Mouse (Mus musculus): ENCODE measurements around the gene Fam169b. TPM values are rescaled to one million over a fixed set of nuclear protein-coding genes. Genes with fewer than 3 reads are reported as not detected.

Gene Fam169b
- polyA plus RNA-seq, 1 experiment from 2014 or later = 0.16 TPM

DNA sequence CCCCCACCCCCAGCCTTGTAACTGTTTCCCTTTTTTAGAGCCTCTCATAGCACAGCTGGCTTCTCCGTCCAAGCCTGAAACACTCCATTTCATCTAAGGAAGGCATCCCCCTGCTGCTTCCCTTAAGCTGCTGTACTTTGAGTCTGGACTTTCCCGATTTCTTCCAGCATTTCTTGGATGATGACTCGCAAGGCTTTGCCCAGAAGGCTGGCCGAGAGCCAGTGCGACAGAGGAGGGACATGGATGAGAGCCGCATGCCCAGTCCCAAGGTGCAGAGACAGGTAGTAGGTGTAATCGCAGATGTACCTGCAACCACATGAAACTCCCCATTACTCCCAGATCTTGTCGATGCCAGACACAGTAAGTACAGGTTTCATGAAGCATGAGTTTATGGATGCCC lies 36.8 kb upstream of the Fam169b start:
- ATAC-seq = no peak
- no peak overlapping the region for H3K27ac ChIP-seq (ENCODE audit: low read length)
- H3K4me2 ChIP-seq (ENCODE audit: low read length) = no peak overlapping the region
- 76% methylated on average over 8 of the region's 8 CpGs for WGBS
- H3K4me3 ChIP-seq (ENCODE audit: low read depth, low read length) = no peak overlapping the region
- H3K36me3 ChIP-seq (ENCODE audit: control insufficient read depth, insufficient read depth, low read length) = no peaks in the 10 kb centered on the region
- no peaks in the 10 kb centered on the region for H3K27me3 ChIP-seq (ENCODE audit: control insufficient read depth, insufficient read depth, low read depth, low read length)
- H3K9me3 ChIP-seq (replicated peaks; ENCODE audit: control insufficient read depth, low read length, poor library complexity, severe bottlenecking) = no peaks in the 10 kb centered on the region
- H3K9ac ChIP-seq (ENCODE audit: low read depth, low read length) = no peak overlapping the region
- peaks cover 2% of the 10 kb centered on the region; the same call in 1 of the 2 replicates for H3K4me1 ChIP-seq (ENCODE audit: control insufficient read depth, insufficient read depth, low read length)

DNA sequence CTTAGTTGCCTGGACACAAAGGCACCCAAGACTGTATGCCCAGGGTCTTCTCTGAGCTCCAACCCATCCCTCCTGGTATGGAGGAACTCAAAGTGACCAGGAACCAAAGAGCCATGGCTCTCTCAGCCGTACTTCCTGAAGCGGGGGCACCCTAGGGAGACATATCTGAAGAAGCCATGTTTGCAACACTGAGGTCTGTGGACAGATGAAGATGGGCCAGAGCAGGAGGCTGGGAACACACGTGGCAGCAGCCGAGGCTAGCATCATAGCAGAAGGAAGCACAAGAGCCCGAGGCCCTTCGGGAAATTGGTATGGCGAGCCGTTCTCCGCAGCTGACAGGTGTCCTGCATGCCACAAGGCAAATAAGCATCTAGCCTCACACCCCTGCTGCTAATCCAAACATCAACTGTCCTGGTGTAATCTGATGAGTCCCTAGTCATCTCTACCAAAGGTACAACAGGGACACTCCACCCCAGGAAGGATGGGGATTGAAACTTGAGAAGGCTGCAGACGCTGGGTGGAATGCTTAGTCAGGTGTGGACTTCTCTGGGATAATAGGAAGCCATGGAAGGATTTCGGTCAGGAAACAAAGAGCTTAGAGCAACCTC lies 34.3 kb upstream of the Fam169b start:
- WGBS = 73% methylated on average over 11 of the region's 11 CpGs
- Histone ChIP-seq H3K9ac (ENCODE audit: low read depth, low read length) (no peak overlapping the region), H3K4me1 (ENCODE audit: control insufficient read depth, insufficient read depth, low read length) (no peaks in the 10 kb centered on the region), H3K27me3 (ENCODE audit: control insufficient read depth, insufficient read depth, low read depth, low read length) (no peaks in the 10 kb centered on the region), H3K4me3 (ENCODE audit: low read depth, low read length) (no peak overlapping the region), H3K9me3 (replicated peaks; ENCODE audit: control insufficient read depth, low read length, poor library complexity, severe bottlenecking) (no peaks in the 10 kb centered on the region), H3K36me3 (ENCODE audit: control insufficient read depth, insufficient read depth, low read length) (no peaks in the 10 kb centered on the region), H3K27ac (ENCODE audit: low read length) (no peak overlapping the region), H3K4me2 (ENCODE audit: low read length) (no peak overlapping the region)
- no peak for ATAC-seq

DNA sequence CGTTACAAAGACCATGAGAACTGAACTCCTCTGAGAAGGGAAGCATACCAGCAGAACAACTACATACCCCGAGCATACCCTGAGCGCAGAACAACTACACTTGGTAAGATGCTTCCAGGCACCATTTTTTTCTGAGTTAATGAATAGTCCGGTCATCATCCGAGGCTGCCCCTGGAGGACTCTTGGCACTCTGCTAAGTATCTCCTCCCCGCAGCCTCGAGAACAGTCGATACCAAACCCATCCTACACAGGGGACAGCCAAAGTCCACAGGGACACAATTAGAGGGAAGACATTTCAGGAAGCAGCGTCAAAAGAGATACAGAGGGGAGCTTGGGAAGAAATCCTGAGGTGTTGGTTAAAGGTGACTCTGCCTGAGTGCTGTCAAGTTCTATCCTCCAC lies 32.4 kb upstream of the Fam169b start:
- H3K9ac ChIP-seq (ENCODE audit: low read depth, low read length) = no peak overlapping the region
- no peaks in the 10 kb centered on the region for H3K4me1 ChIP-seq (ENCODE audit: control insufficient read depth, insufficient read depth, low read length)
- H3K4me2 ChIP-seq (ENCODE audit: low read length) = no peak overlapping the region
- 76% methylated on average over 9 of the region's 9 CpGs for WGBS
- ATAC-seq = no peak
- no peaks in the 10 kb centered on the region for H3K9me3 ChIP-seq (replicated peaks; ENCODE audit: control insufficient read depth, low read length, poor library complexity, severe bottlenecking)
- H3K27me3 ChIP-seq (ENCODE audit: control insufficient read depth, insufficient read depth, low read depth, low read length) = no peaks in the 10 kb centered on the region
- no peak overlapping the region for H3K27ac ChIP-seq (ENCODE audit: low read length)
- no peaks in the 10 kb centered on the region for H3K36me3 ChIP-seq (ENCODE audit: control insufficient read depth, insufficient read depth, low read length)
- H3K4me3 ChIP-seq (ENCODE audit: low read depth, low read length) = no peak overlapping the region

DNA sequence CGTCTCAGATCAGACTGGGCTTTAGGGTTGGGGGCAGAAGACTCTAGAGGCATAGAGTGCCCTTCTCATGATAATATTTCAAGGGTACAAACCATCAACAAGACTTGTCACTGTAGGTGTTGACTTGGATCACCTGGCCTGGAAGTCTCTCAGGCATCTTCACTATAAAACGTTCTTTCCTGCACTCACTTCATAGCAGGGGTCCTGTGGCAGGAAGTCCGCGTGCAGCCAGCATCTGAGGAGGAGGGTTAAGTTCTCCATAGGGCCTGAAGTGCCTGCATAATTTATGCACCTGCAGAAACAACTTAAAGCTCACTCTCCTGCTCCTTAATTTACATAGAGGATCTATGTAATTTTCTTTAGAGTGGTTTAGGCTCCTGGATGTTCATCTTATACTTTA lies 28.0 kb upstream of the Fam169b start:
- H3K9ac ChIP-seq (ENCODE audit: low read depth, low read length) = no peak overlapping the region
- H3K9me3 ChIP-seq (replicated peaks; ENCODE audit: control insufficient read depth, low read length, poor library complexity, severe bottlenecking) = no peaks in the 10 kb centered on the region
- H3K4me3 ChIP-seq (ENCODE audit: low read depth, low read length) = no peak overlapping the region
- H3K27me3 ChIP-seq (ENCODE audit: control insufficient read depth, insufficient read depth, low read depth, low read length) = no peaks in the 10 kb centered on the region
- H3K4me2 ChIP-seq (ENCODE audit: low read length) = no peak overlapping the region
- H3K27ac ChIP-seq (ENCODE audit: low read length) = no peak overlapping the region
- H3K36me3 ChIP-seq (ENCODE audit: control insufficient read depth, insufficient read depth, low read length) = no peaks in the 10 kb centered on the region
- H3K4me1 ChIP-seq (ENCODE audit: control insufficient read depth, insufficient read depth, low read length) = no peaks in the 10 kb centered on the region
- ATAC-seq = no peak
- 50% methylated on average over 4 of the region's 4 CpGs for WGBS

DNA sequence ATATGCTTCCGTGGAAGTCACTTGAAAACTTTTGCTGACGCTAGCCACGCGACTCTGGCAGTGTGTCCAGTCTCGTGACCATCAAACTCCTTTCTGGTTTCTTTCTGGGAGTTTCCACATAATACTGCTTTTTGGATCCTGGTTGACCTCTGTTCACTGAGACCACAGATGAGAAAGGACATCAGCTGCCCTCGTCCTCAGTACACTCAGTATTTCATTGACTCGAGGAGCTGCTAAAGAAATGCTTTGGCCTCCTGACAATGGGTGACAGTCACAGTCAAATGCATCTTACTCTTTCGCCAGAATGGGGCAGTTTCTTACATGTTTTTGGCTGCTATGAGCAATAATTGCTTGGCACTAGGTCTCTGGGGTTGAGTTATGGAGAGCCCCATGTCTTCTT lies 27.4 kb upstream of the Fam169b start:
- 80% methylated on average over 8 of the region's 8 CpGs for WGBS

DNA sequence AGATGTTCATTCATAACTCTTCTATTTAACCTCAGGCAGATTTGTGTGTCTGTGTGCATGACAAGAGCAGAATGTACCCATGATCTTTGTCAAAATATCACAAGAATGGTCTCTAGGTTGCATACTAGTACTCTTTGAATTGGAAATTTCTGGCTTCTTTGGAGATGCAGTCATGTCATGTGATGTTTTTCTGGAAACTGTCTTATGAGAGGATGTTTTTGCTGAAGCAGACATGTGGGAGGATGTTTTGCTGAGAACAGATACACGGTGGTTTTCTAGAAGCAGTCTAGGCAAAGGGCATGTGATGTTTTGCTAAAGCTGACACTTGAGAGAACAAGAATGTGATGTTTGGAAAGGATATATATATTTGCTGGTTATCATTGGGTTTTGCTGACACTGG lies 23.2 kb upstream of the Fam169b start:
- no peak overlapping the region for H3K4me2 ChIP-seq (ENCODE audit: low read length)
- H3K9me3 ChIP-seq (replicated peaks; ENCODE audit: control insufficient read depth, low read length, poor library complexity, severe bottlenecking) = no peaks in the 10 kb centered on the region
- H3K9ac ChIP-seq (ENCODE audit: low read depth, low read length) = no peak overlapping the region
- ATAC-seq = no peak
- WGBS = 88% methylated on average over 1 of the region's 1 CpGs
- H3K4me3 ChIP-seq (ENCODE audit: low read depth, low read length) = no peak overlapping the region
- no peaks in the 10 kb centered on the region for H3K27me3 ChIP-seq (ENCODE audit: control insufficient read depth, insufficient read depth, low read depth, low read length)
- H3K4me1 ChIP-seq (ENCODE audit: control insufficient read depth, insufficient read depth, low read length) = no peaks in the 10 kb centered on the region
- no peaks in the 10 kb centered on the region for H3K36me3 ChIP-seq (ENCODE audit: control insufficient read depth, insufficient read depth, low read length)
- no peak overlapping the region for H3K27ac ChIP-seq (ENCODE audit: low read length)

More for the DNA sequence above, 27.4 kb upstream of the Fam169b start:
- H3K36me3 ChIP-seq (ENCODE audit: control insufficient read depth, insufficient read depth, low read length) = no peaks in the 10 kb centered on the region
- H3K27ac ChIP-seq (ENCODE audit: low read length) = no peak overlapping the region
- H3K27me3 ChIP-seq (ENCODE audit: control insufficient read depth, insufficient read depth, low read depth, low read length) = no peaks in the 10 kb centered on the region
- ATAC-seq = no peak
- no peak overlapping the region for H3K9ac ChIP-seq (ENCODE audit: low read depth, low read length)
- no peak overlapping the region for H3K4me2 ChIP-seq (ENCODE audit: low read length)
- no peaks in the 10 kb centered on the region for H3K9me3 ChIP-seq (replicated peaks; ENCODE audit: control insufficient read depth, low read length, poor library complexity, severe bottlenecking)
- no peak overlapping the region for H3K4me3 ChIP-seq (ENCODE audit: low read depth, low read length)
- no peaks in the 10 kb centered on the region for H3K4me1 ChIP-seq (ENCODE audit: control insufficient read depth, insufficient read depth, low read length)

DNA sequence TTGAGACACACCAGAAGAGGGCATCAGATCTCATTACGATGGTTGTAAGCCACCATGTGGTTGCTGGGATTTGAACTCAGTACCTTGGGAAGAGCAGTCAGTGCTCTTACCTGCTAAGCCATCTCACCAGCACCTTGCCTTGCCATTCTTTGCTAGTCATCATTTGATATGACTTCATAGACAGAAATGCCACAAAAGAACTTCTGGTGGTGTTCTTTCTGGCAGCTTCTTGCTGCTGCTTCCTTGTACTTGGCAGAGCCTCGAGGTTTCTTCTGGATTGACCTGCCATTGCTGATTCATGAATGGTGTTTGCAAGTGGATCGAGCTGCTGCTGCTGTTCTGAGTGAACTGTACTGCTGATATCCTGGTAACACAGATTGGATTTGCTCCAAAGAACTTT lies 22.7 kb upstream of the Fam169b start:
- Histone ChIP-seq H3K4me1 (ENCODE audit: control insufficient read depth, insufficient read depth, low read length) (no peaks in the 10 kb centered on the region), H3K27ac (ENCODE audit: low read length) (no peak overlapping the region), H3K9ac (ENCODE audit: low read depth, low read length) (no peak overlapping the region), H3K9me3 (replicated peaks; ENCODE audit: control insufficient read depth, low read length, poor library complexity, severe bottlenecking) (no peaks in the 10 kb centered on the region), H3K27me3 (ENCODE audit: control insufficient read depth, insufficient read depth, low read depth, low read length) (no peaks in the 10 kb centered on the region), H3K4me3 (ENCODE audit: low read depth, low read length) (no peak overlapping the region), H3K4me2 (ENCODE audit: low read length) (no peak overlapping the region), H3K36me3 (ENCODE audit: control insufficient read depth, insufficient read depth, low read length) (no peaks in the 10 kb centered on the region)
- no peak for ATAC-seq
- 90% methylated on average over 3 of the region's 3 CpGs for WGBS

DNA sequence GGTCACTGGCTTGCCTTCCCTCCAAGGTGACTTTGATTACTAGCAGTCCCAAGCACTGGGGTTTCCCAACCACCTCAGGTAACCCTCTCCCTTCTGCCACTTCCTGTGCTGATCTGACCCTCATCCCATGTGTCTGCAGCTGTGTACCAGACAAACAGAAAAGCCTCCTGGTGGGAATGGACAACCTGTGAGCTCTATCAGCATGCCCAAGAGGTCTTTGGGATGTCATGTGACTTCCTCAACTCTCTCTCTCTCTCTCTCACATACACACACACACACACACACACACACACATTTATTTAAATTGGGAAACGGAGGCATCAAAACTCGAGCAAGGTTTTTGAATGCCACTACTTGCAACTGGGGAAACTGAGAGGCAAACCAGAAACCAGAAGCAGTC lies 15.9 kb upstream of the Fam169b start:
- H3K9me3 ChIP-seq (replicated peaks; ENCODE audit: control insufficient read depth, low read length, poor library complexity, severe bottlenecking) = no peaks in the 10 kb centered on the region
- 58% methylated on average over 2 of the region's 2 CpGs for WGBS
- no peaks in the 10 kb centered on the region for H3K27me3 ChIP-seq (ENCODE audit: control insufficient read depth, insufficient read depth, low read depth, low read length)
- ATAC-seq = no peak
- no peaks in the 10 kb centered on the region for H3K36me3 ChIP-seq (ENCODE audit: control insufficient read depth, insufficient read depth, low read length)
- no peak overlapping the region for H3K4me3 ChIP-seq (ENCODE audit: low read depth, low read length)
- no peak overlapping the region for H3K4me2 ChIP-seq (ENCODE audit: low read length)
- H3K4me1 ChIP-seq (ENCODE audit: control insufficient read depth, insufficient read depth, low read length) = no peaks in the 10 kb centered on the region
- H3K27ac ChIP-seq (ENCODE audit: low read length) = no peak overlapping the region
- no peak overlapping the region for H3K9ac ChIP-seq (ENCODE audit: low read depth, low read length)

DNA sequence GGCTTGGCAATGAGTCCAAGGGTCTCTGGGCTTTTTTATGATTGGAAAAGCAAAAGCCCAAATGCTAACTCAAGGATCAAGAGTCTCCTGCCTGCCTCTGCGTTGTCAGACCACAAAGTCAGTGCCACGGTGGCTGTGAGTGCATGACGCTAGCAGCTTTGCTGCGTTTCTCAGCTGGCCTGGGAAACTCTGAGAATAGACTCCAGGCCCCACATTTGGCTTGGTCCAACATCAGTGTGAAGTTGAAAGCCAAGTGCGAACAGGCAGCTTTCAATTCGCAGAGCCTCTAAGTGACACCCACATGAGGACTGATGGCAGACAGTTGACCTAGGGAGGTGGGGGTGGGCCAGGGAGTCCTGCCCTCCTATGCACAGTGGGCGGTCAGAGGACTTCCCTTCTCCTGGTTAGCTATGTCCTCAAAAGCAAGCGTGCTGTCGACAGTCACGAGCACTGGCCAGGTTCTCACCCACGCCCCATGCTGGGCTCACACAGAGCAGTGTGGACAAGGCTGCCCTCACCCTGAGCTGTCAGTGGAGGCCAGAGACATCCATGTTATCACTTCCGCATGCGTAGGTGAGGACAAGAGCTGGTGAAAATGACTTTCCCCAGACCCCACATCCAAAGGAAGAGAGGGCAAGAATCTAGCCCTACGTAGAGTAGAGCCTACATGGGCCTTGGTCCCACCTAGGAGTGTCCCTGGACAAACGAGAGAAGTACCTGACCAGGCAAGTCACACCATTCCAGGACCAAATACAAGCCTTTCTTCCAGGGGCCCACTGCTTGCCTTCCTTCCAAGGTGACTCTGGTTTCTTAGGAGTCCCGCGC lies 15.1 kb upstream of the Fam169b start:
- Histone ChIP-seq H3K27me3 (ENCODE audit: control insufficient read depth, insufficient read depth, low read depth, low read length) (no peaks in the 10 kb centered on the region), H3K9me3 (replicated peaks; ENCODE audit: control insufficient read depth, low read length, poor library complexity, severe bottlenecking) (no peaks in the 10 kb centered on the region), H3K4me2 (ENCODE audit: low read length) (no peak overlapping the region), H3K27ac (ENCODE audit: low read length) (no peak overlapping the region), H3K9ac (ENCODE audit: low read depth, low read length) (no peak overlapping the region), H3K4me3 (ENCODE audit: low read depth, low read length) (no peak overlapping the region), H3K4me1 (ENCODE audit: control insufficient read depth, insufficient read depth, low read length) (no peaks in the 10 kb centered on the region), H3K36me3 (ENCODE audit: control insufficient read depth, insufficient read depth, low read length) (no peaks in the 10 kb centered on the region)
- 85% methylated on average over 17 of the region's 17 CpGs for WGBS
- no peak for ATAC-seq

Data from midbrain, embryonic 16.5 days (tissue).